9 mouse cellular contexts compared by ENCODE assay signal in the genomic region with DNA sequence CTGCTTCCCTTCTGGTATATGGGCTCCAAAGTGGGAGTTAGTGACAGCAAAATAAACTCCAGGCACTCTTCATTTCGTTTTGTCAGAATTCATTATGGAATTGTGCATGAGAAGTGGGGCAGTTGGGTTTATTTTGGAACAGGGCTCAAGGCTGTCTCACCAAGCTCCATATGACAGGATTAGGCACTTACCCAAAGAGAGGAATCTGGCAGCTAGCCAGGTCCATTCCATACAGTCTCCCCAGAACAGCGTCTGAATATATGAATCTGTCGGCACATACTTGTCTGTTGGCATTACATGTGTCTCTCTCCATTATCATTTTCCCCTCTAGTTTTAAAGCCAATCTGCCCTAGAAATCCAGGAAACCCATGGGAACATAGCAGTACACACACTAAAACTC.
DNase-seq lines count a peak whose midpoint lies in the region; ATAC-seq lines count a peak whose summit lies in the region.
"Had no signal": no experiment of that assay in that cellular context is flagged by ENCODE, and none has a peak within 500 bp of the region (broad histone marks: within the 10 kb centered on the region; RNA-seq: fewer than 3 reads in every experiment).

No protein-coding gene starts in this region.

- H3K27me3 ChIP-seq in embryonic facial prominence, embryonic 15.5 days, result no peaks in the 10 kb centered on the region
- H3K27me3 ChIP-seq: megakaryocyte, embryonic 14.5 days had no signal

- no peaks in the 10 kb centered on the region for H3K9me3 ChIP-seq in embryonic facial prominence, embryonic 15.5 days (replicated peaks)
- H3K9me3 ChIP-seq: megakaryocyte, embryonic 14.5 days had no signal

- no peak overlapping the region for H3K4me3 ChIP-seq in embryonic facial prominence, embryonic 15.5 days (replicated peaks)
- H3K4me3 ChIP-seq: megakaryocyte, embryonic 14.5 days had no signal

- H3K9ac ChIP-seq in embryonic facial prominence, embryonic 15.5 days, result no peak overlapping the region

- H3K4me2 ChIP-seq in embryonic facial prominence, embryonic 15.5 days (replicated peaks), result no peak overlapping the region

- no peak overlapping the region for H3K27ac ChIP-seq in embryonic facial prominence, embryonic 15.5 days (replicated peaks)

- whole genome bisulfite sequencing in embryonic facial prominence, embryonic 15.5 days, result 11% methylated on average over 3 of the region's 3 CpGs

- H3K36me3 ChIP-seq in embryonic facial prominence, embryonic 15.5 days, result no peaks in the 10 kb centered on the region

- ATAC-seq in embryonic facial prominence, embryonic 15.5 days (ENCODE audit: insufficient number of reproducible peaks, low FRiP score, low TSS enrichment, low read depth), result peak; percentile 65; the same call in 1 of the 2 replicates
- ATAC-seq in monocyte, adult 5-6 weeks (replicated peaks; ENCODE audit: insufficient number of reproducible peaks, low FRiP score, low TSS enrichment, poor library complexity, severe bottlenecking), result no peak

- H3K4me1 ChIP-seq in embryonic facial prominence, embryonic 15.5 days, result no peaks in the 10 kb centered on the region; the same call in 1 of the 2 replicates
- H3K4me1 ChIP-seq: megakaryocyte, embryonic 14.5 days had no signal

- DNase-seq in left cerebral cortex, adult 18-20 months (ENCODE audit: low spot score in 2 of 2), result peak; percentile 51 to 53
- DNase-seq in left cerebral cortex, adult 11 months (ENCODE audit: low spot score), result no peak
- peak; percentile 79 for DNase-seq in cerebellum, adult 11-12 months
- DNase-seq in right cerebral cortex, adult 18-20 months, result peak; percentile 57
- no peak for DNase-seq in kidney, postnatal 14 days
- DNase-seq: layer of hippocampus, adult 9-11 months had no signal

Comparison
In these comparisons a context has a peak if more than half of its experiments do, and no peak if none do; other contexts are left out.
1. DNase-seq: peak in left cerebral cortex, adult 18-20 months (2 of 2), cerebellum, adult 11-12 months (single experiment) and right cerebral cortex, adult 18-20 months (single experiment); none in left cerebral cortex, adult 11 months (single experiment) and kidney, postnatal 14 days (single experiment).